Mouse (Mus musculus) urinary bladder, postnatal 36 days (tissue): ENCODE measurements around the gene Tbx19.

Experiments
- DNase-seq, 2 experiments: peaks; one replicate each; pipeline ENCODE4 v3.0.0; 2022; ENCODE audit warnings: low spot score in 2 of 2, mixed read lengths in 1 of 2

Tbx19 gene

GRCm38 (mm10) chr1:165119011-165119726, 41.4 kb downstream of the Tbx19 start:
- no peak for DNase-seq

- no peak for DNase-seq
Observed at GRCm38 (mm10) chr1:165114460-165115175, 46.0 kb downstream of the Tbx19 start.

- DNase-seq, result no peak
Observed at GRCm38 (mm10) chr1:165113700-165114099, 46.9 kb downstream of the Tbx19 start.

GRCm38 (mm10) chr1:165110659-165111058, 49.9 kb downstream of the Tbx19 start:
- DNase-seq, result no peak

- no peak for DNase-seq
Observed at GRCm38 (mm10) chr1:165109135-165109534, 51.4 kb downstream of the Tbx19 start.

- no peak for DNase-seq
Observed at GRCm38 (mm10) chr1:165108477-165108876, 52.1 kb downstream of the Tbx19 start.

- no peak for DNase-seq
Observed at GRCm38 (mm10) chr1:165106011-165106385, 54.6 kb downstream of the Tbx19 start.

- no peak for DNase-seq
Observed at GRCm38 (mm10) chr1:165105270-165106010, 55.1 kb downstream of the Tbx19 start.

- DNase-seq, result no peak
Observed at GRCm38 (mm10) chr1:165104707-165105259, 55.8 kb downstream of the Tbx19 start.

GRCm38 (mm10) chr1:165099569-165099968, 61.0 kb downstream of the Tbx19 start:
- DNase-seq, result no peak

GRCm38 (mm10) chr1:165094871-165095270, 65.7 kb downstream of the Tbx19 start:
- DNase-seq, result no peak

GRCm38 (mm10) chr1:165091721-165092120, 68.9 kb downstream of the Tbx19 start:
- DNase-seq, result no peak

GRCm38 (mm10) chr1:165089556-165089955, 71.0 kb downstream of the Tbx19 start:
- DNase-seq, result no peak
